Mouse (Mus musculus): ENCODE measurements around the gene Ccdc103. TPM values are rescaled to one million over a fixed set of nuclear protein-coding genes. Genes with fewer than 3 reads are reported as not detected.

Ccdc103 gene
- polyA plus RNA-seq, 1 experiment from 2014 or later = 1.7 TPM

DNA sequence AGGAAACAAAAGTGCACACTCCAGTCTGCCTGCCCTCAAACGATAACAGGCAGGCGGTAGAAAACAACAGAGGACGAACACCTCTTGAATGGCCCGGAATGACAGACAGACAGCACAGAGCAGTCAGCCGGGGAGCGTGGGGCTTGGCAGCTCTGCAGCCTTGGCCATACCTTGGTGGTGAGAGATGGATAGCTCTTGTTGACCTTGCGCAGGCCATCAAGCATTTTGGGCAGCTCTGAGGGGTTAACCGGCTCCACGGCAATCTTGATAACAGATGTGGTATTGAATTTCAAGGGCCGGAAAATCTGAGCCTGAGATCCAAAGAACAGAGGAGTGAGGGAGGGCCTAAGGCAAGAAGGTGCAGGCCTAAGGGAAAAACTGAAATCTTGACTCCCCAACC lies 35.1 kb upstream of the Ccdc103 start:
- no peak overlapping the region for H3K9ac ChIP-seq (replicated peaks; ENCODE audit: low read depth, low read length)
- H3K27me3 ChIP-seq (ENCODE audit: control insufficient read depth, insufficient read depth, low read length) = no peaks in the 10 kb centered on the region
- no peaks in the 10 kb centered on the region for H3K9me3 ChIP-seq (ENCODE audit: control insufficient read depth, low read depth, low read length)
- H3K4me2 ChIP-seq (replicated peaks; ENCODE audit: low read depth, low read length) = no peak overlapping the region
- H3K27ac ChIP-seq (ENCODE audit: low read length) = no peak overlapping the region
- WGBS = 71% methylated on average over 10 of the region's 10 CpGs
- ATAC-seq (ENCODE audit: insufficient number of reproducible peaks, insufficient read depth, low FRiP score, low read depth) = no peak
- H3K4me3 ChIP-seq (ENCODE audit: low read depth, low read length) = no peak overlapping the region
- H3K4me1 ChIP-seq (ENCODE audit: control insufficient read depth, insufficient read depth, low read length) = no peaks in the 10 kb centered on the region
- peaks cover 92% of the 10 kb centered on the region for H3K36me3 ChIP-seq (ENCODE audit: control insufficient read depth, insufficient read depth, low read length)

DNA sequence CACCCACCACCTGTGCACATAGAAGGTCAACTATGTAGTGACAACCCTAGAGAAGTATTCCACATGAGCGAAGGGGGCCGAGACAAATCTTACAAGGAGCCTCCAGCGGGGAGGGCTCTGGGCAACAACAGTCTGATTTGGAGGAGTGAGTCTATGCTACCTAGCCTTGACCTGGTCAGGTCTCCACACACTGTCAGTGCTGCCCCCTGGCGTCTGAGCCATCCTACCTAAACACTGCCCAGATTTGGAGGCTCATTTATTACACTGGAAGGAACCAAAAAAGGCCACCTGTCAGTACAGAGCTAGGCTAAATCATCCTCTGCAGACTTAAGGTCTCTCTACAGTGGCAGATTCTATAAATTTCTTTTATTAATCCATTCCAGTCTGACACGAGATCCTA lies 29.1 kb upstream of the Ccdc103 start:
- Histone ChIP-seq H3K4me3 (ENCODE audit: low read depth, low read length) (no peak overlapping the region), H3K9me3 (ENCODE audit: control insufficient read depth, low read depth, low read length) (no peaks in the 10 kb centered on the region), H3K4me1 (ENCODE audit: control insufficient read depth, insufficient read depth, low read length) (no peaks in the 10 kb centered on the region), H3K27ac (ENCODE audit: low read length) (no peak overlapping the region), H3K4me2 (replicated peaks; ENCODE audit: low read depth, low read length) (no peak overlapping the region), H3K9ac (replicated peaks; ENCODE audit: low read depth, low read length) (no peak overlapping the region), H3K27me3 (ENCODE audit: control insufficient read depth, insufficient read depth, low read length) (no peaks in the 10 kb centered on the region), H3K36me3 (ENCODE audit: control insufficient read depth, insufficient read depth, low read length) (peaks cover 82% of the 10 kb centered on the region)
- no peak for ATAC-seq (ENCODE audit: insufficient number of reproducible peaks, insufficient read depth, low FRiP score, low read depth)
- 65% methylated on average over 5 of the region's 5 CpGs for WGBS

DNA sequence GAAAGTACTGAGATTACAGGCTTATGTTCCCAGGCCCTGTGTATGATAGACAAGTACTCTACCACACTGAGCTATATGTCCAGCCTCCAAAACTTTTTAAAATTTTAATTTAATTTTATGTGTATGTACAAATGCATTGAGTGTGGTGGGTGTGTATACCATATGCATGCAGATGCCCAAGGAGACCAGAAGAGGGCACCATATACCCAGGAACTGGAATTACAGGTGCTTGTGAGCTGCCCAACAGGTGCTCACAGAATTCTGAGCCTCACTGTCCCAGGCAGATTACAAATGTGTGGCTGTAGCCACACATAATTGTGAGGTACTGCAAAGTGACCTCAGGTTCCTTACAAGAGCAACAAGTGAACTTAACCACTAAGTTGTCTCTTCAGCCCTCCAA lies 27.2 kb upstream of the Ccdc103 start:
- Histone ChIP-seq H3K27ac (ENCODE audit: low read length) (no peak overlapping the region), H3K27me3 (ENCODE audit: control insufficient read depth, insufficient read depth, low read length) (no peaks in the 10 kb centered on the region), H3K4me1 (ENCODE audit: control insufficient read depth, insufficient read depth, low read length) (no peaks in the 10 kb centered on the region), H3K36me3 (ENCODE audit: control insufficient read depth, insufficient read depth, low read length) (peaks cover 75% of the 10 kb centered on the region), H3K4me3 (ENCODE audit: low read depth, low read length) (no peak overlapping the region), H3K9ac (replicated peaks; ENCODE audit: low read depth, low read length) (no peak overlapping the region), H3K9me3 (ENCODE audit: control insufficient read depth, low read depth, low read length) (no peaks in the 10 kb centered on the region), H3K4me2 (replicated peaks; ENCODE audit: low read depth, low read length) (no peak overlapping the region)
- no peak for ATAC-seq (ENCODE audit: insufficient number of reproducible peaks, insufficient read depth, low FRiP score, low read depth)

DNA sequence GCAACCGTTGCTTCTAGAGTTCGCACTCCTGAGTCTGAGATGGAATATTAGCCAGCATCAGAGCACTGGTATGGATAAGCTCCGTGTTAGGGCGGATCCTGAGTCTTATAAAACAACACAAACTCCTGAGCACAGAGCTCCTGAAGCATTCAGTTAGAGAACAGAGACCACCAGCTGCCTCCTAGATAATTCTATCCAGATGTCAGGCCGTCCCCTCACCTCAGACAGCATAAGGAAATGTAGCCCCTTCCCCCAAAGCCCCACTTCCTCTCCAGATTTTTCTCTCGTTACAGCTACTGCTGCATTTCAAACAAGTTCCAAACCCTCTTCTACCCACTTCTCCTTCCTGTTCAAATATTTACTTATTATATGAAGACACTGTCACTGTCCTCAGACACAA lies 25.1 kb upstream of the Ccdc103 start:
- H3K27me3 ChIP-seq (ENCODE audit: control insufficient read depth, insufficient read depth, low read length) = no peaks in the 10 kb centered on the region

DNA sequence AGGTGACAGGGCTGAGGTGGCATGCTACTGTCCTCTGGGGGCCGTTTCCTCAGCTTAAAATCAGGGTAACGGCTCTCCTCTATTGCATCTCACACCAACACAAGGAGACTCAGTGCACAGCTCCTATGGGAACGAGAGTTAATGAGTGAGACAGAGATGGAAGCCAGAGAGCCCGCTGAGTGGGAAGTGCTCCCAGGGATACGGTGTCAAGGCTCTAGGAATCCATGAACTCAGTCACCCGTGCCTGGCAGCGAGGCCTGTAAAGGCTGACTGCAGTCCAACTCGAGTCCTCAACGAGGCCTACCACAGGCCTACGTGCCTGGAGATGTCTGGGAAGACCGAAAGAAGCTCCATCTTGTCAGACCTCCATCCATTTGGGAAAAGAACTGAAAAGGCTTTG lies 22.1 kb upstream of the Ccdc103 start:
- H3K9me3 ChIP-seq (ENCODE audit: control insufficient read depth, low read depth, low read length) = no peaks in the 10 kb centered on the region
- peaks cover 65% of the 10 kb centered on the region for H3K36me3 ChIP-seq (ENCODE audit: control insufficient read depth, insufficient read depth, low read length)
- H3K4me1 ChIP-seq (ENCODE audit: control insufficient read depth, insufficient read depth, low read length) = no peaks in the 10 kb centered on the region
- no peak overlapping the region for H3K9ac ChIP-seq (replicated peaks; ENCODE audit: low read depth, low read length)
- no peak overlapping the region for H3K27ac ChIP-seq (ENCODE audit: low read length)
- ATAC-seq (ENCODE audit: insufficient number of reproducible peaks, insufficient read depth, low FRiP score, low read depth) = no peak
- 95% methylated on average over 11 of the region's 11 CpGs for WGBS
- no peaks in the 10 kb centered on the region for H3K27me3 ChIP-seq (ENCODE audit: control insufficient read depth, insufficient read depth, low read length)
- no peak overlapping the region for H3K4me2 ChIP-seq (replicated peaks; ENCODE audit: low read depth, low read length)
- no peak overlapping the region for H3K4me3 ChIP-seq (ENCODE audit: low read depth, low read length)

More for the DNA sequence above, 25.1 kb upstream of the Ccdc103 start:
- H3K4me1 ChIP-seq (ENCODE audit: control insufficient read depth, insufficient read depth, low read length) = no peaks in the 10 kb centered on the region
- ATAC-seq (ENCODE audit: insufficient number of reproducible peaks, insufficient read depth, low FRiP score, low read depth) = no peak
- no peaks in the 10 kb centered on the region for H3K9me3 ChIP-seq (ENCODE audit: control insufficient read depth, low read depth, low read length)
- H3K4me2 ChIP-seq (replicated peaks; ENCODE audit: low read depth, low read length) = no peak overlapping the region
- WGBS = 83% methylated on average over 6 of the region's 6 CpGs
- no peak overlapping the region for H3K4me3 ChIP-seq (ENCODE audit: low read depth, low read length)
- H3K9ac ChIP-seq (replicated peaks; ENCODE audit: low read depth, low read length) = no peak overlapping the region
- no peak overlapping the region for H3K27ac ChIP-seq (ENCODE audit: low read length)
- H3K36me3 ChIP-seq (ENCODE audit: control insufficient read depth, insufficient read depth, low read length) = peaks cover 69% of the 10 kb centered on the region

DNA sequence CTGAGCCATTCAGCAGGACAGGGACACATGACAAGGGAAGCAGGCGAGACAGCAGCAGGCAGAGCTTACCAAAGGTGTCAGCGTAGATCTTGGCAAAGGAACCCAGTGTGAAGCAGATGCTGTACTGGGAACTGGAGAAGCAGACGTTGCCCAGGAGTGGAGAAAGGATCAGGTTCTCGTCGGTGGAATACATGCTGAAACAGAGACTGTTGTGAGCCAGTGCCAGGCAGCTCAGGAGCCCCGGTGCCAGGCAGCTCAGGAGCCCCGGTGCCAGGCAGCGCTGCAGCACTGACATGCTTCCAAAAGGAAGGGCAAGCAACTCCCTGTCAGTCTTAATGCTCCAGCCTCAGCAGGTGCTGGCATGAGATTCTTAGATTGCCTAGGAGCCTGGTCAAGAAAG lies 21.1 kb upstream of the Ccdc103 start:
- H3K4me1 ChIP-seq (ENCODE audit: control insufficient read depth, insufficient read depth, low read length) = no peaks in the 10 kb centered on the region
- peaks cover 61% of the 10 kb centered on the region for H3K36me3 ChIP-seq (ENCODE audit: control insufficient read depth, insufficient read depth, low read length)
- H3K4me3 ChIP-seq (ENCODE audit: low read depth, low read length) = no peak overlapping the region
- H3K27me3 ChIP-seq (ENCODE audit: control insufficient read depth, insufficient read depth, low read length) = no peaks in the 10 kb centered on the region
- no peaks in the 10 kb centered on the region for H3K9me3 ChIP-seq (ENCODE audit: control insufficient read depth, low read depth, low read length)
- H3K27ac ChIP-seq (ENCODE audit: low read length) = no peak overlapping the region
- no peak for ATAC-seq (ENCODE audit: insufficient number of reproducible peaks, insufficient read depth, low FRiP score, low read depth)
- 92% methylated on average over 8 of the region's 8 CpGs for WGBS
- H3K9ac ChIP-seq (replicated peaks; ENCODE audit: low read depth, low read length) = no peak overlapping the region
- no peak overlapping the region for H3K4me2 ChIP-seq (replicated peaks; ENCODE audit: low read depth, low read length)

DNA sequence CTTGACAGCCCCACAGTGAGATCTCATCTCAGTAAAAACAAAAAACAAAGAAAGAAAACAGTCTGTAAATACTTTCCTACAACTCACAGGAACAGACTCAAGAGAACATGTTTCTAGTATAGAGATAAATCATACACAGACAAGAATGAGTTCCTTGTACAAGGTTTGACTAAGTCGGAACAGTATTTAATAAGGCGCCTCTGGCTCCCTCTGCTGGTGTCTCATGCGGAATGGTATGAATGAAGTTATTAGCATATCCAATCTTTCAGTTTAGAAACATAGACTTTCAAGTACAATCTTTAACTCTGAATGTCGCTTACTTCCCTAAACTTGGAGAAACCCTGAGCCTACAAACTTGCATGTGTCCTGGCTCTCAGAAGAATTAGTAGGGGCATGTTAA lies 16.7 kb upstream of the Ccdc103 start:
- Histone ChIP-seq H3K27me3 (ENCODE audit: control insufficient read depth, insufficient read depth, low read length) (no peaks in the 10 kb centered on the region), H3K4me3 (ENCODE audit: low read depth, low read length) (no peak overlapping the region), H3K4me1 (ENCODE audit: control insufficient read depth, insufficient read depth, low read length) (no peaks in the 10 kb centered on the region), H3K9me3 (ENCODE audit: control insufficient read depth, low read depth, low read length) (no peaks in the 10 kb centered on the region), H3K4me2 (replicated peaks; ENCODE audit: low read depth, low read length) (no peak overlapping the region), H3K27ac (ENCODE audit: low read length) (no peak overlapping the region), H3K9ac (replicated peaks; ENCODE audit: low read depth, low read length) (no peak overlapping the region), H3K36me3 (ENCODE audit: control insufficient read depth, insufficient read depth, low read length) (peaks cover 70% of the 10 kb centered on the region)
- 31% methylated on average over 4 of the region's 4 CpGs for WGBS
- ATAC-seq (ENCODE audit: insufficient number of reproducible peaks, insufficient read depth, low FRiP score, low read depth) = no peak

DNA sequence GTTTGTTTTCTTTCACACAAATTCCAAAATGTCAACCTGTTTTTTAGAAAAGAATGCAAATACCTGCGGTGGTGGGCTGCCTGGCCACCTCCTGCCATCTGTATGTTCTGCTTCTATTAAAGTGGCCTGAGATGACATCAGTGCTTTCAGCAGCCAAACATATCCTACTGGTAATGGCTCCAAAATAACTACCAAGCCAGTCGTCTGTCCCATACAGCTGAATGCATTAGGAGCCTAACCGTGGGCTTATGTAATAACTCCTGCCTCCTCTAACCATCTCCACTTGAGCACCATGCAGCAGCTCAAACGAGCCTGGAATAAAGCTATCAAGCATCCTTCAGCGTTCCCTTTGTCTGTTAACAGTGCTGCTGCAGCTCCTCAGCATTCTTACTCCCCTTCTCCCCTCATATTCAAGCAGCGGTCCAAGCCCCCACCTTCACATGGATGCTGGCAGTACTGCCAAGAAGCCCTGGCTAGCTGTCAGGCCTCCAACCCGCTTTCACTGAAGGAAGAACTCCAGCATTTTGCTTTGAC lies 6.1 kb upstream of the Ccdc103 start:
- H3K9ac ChIP-seq (replicated peaks; ENCODE audit: low read depth, low read length) = no peak overlapping the region
- 78% methylated on average over 7 of the region's 7 CpGs for WGBS

DNA sequence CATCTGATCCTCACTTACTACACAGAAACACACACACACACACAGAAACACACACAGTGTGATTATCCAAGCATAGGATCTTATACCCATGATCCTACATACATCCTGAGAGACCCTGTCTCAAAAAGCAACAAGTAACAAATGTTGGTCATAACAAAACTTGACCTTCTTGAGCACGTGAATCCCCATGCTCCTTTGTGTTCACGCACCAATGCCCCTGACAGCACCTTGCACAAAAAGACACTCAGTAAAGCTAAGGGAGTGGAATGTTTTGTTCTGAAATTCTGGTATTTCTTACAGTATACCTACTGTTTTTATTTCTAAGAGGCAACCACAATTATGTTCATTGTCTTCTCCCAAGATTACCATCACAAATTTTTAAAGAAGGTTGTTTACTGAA lies 1.4 kb upstream of the Ccdc103 start:
- WGBS = 75% methylated on average over 2 of the region's 2 CpGs
- Histone ChIP-seq H3K4me2 (replicated peaks; ENCODE audit: low read depth, low read length) (peak overlapping the region; percentile 80), H3K9ac (replicated peaks; ENCODE audit: low read depth, low read length) (no peak overlapping the region), H3K36me3 (ENCODE audit: control insufficient read depth, insufficient read depth, low read length) (peaks cover 29% of the 10 kb centered on the region; the same call in 1 of the 2 replicates), H3K27me3 (ENCODE audit: control insufficient read depth, insufficient read depth, low read length) (no peaks in the 10 kb centered on the region), H3K4me3 (ENCODE audit: low read depth, low read length) (peak overlapping the region; percentile 91), H3K4me1 (ENCODE audit: control insufficient read depth, insufficient read depth, low read length) (peaks cover 11% of the 10 kb centered on the region), H3K27ac (ENCODE audit: low read length) (no peak overlapping the region), H3K9me3 (ENCODE audit: control insufficient read depth, low read depth, low read length) (no peaks in the 10 kb centered on the region)
- ATAC-seq (ENCODE audit: insufficient number of reproducible peaks, insufficient read depth, low FRiP score, low read depth) = no peak

More for the DNA sequence above, 6.1 kb upstream of the Ccdc103 start:
- no peak overlapping the region for H3K4me3 ChIP-seq (ENCODE audit: low read depth, low read length)
- H3K27me3 ChIP-seq (ENCODE audit: control insufficient read depth, insufficient read depth, low read length) = no peaks in the 10 kb centered on the region
- H3K4me1 ChIP-seq (ENCODE audit: control insufficient read depth, insufficient read depth, low read length) = peaks cover 4% of the 10 kb centered on the region
- H3K9me3 ChIP-seq (ENCODE audit: control insufficient read depth, low read depth, low read length) = no peaks in the 10 kb centered on the region
- no peak overlapping the region for H3K4me2 ChIP-seq (replicated peaks; ENCODE audit: low read depth, low read length)
- peaks cover 49% of the 10 kb centered on the region for H3K36me3 ChIP-seq (ENCODE audit: control insufficient read depth, insufficient read depth, low read length)
- no peak for ATAC-seq (ENCODE audit: insufficient number of reproducible peaks, insufficient read depth, low FRiP score, low read depth)
- no peak overlapping the region for H3K27ac ChIP-seq (ENCODE audit: low read length)

Measured in stomach, embryonic 14.5 days (tissue).